Mouse (Mus musculus) myocyte (in vitro differentiated cells): Measurements from ENCODE around the gene Platr17.

ENCODE experiments used
- CEBPB ChIP-seq: IDR thresholded peaks from 2 replicates; pipeline ENCODE4 v1.6.1; 2011; ENCODE audit warnings: mild to moderate bottlenecking, moderate library complexity; ENCODE audit not compliant: poor library complexity, insufficient read depth, severe bottlenecking
- E2F4 ChIP-seq: IDR thresholded peaks from one replicate; pipeline ENCODE4 v1.6.1; 2011; ENCODE audit warnings: mild to moderate bottlenecking, control low read depth, moderate library complexity; ENCODE audit not compliant: insufficient read depth
- MAX ChIP-seq: IDR thresholded peaks from one replicate; pipeline ENCODE4 v1.6.1; 2011; ENCODE audit warnings: low read depth, mild to moderate bottlenecking, control low read depth
- MYOD1 ChIP-seq, 3 experiments: IDR thresholded peaks; one replicate each; pipeline ENCODE4 v1.6.1; 2011; ENCODE audit warnings: control low read depth in 2 of 3, low read depth in 2 of 3, mild to moderate bottlenecking in 2 of 3, moderate library complexity in 1 of 3; ENCODE audit not compliant: insufficient read length in 2 of 3, control insufficient read depth in 1 of 3
- MYOG ChIP-seq, 3 experiments: IDR thresholded peaks; one replicate each; pipeline ENCODE4 v1.6.1; 2011; ENCODE audit warnings: control low read depth in 2 of 3, low read depth in 2 of 3, mild to moderate bottlenecking in 2 of 3; ENCODE audit not compliant: insufficient read length in 2 of 3, control insufficient read depth in 1 of 3, insufficient read depth in 1 of 3
- POLR2A ChIP-seq: IDR thresholded peaks from one replicate; pipeline ENCODE4 v1.6.1; 2011; ENCODE audit warnings: low read depth, mild to moderate bottlenecking, control low read depth, moderate library complexity; ENCODE audit not compliant: insufficient read length
- REST ChIP-seq: IDR thresholded peaks from one replicate; pipeline ENCODE4 v1.6.1; 2011; ENCODE audit warnings: mild to moderate bottlenecking, control low read depth, moderate library complexity; ENCODE audit not compliant: insufficient read depth, insufficient read length
- TCF12 ChIP-seq: IDR thresholded peaks from one replicate; pipeline ENCODE4 v1.6.1; 2011; ENCODE audit warnings: mild to moderate bottlenecking, control low read depth; ENCODE audit not compliant: poor library complexity, insufficient read depth, severe bottlenecking
- TCF3 ChIP-seq: IDR thresholded peaks from one replicate; pipeline ENCODE4 v1.6.1; 2011; ENCODE audit warnings: low read depth, control low read depth; ENCODE audit not compliant: insufficient read length
- USF1 ChIP-seq: IDR thresholded peaks from one replicate; pipeline ENCODE4 v1.6.1; 2011; ENCODE audit warnings: low read depth, mild to moderate bottlenecking, control low read depth, moderate library complexity

DNA sequence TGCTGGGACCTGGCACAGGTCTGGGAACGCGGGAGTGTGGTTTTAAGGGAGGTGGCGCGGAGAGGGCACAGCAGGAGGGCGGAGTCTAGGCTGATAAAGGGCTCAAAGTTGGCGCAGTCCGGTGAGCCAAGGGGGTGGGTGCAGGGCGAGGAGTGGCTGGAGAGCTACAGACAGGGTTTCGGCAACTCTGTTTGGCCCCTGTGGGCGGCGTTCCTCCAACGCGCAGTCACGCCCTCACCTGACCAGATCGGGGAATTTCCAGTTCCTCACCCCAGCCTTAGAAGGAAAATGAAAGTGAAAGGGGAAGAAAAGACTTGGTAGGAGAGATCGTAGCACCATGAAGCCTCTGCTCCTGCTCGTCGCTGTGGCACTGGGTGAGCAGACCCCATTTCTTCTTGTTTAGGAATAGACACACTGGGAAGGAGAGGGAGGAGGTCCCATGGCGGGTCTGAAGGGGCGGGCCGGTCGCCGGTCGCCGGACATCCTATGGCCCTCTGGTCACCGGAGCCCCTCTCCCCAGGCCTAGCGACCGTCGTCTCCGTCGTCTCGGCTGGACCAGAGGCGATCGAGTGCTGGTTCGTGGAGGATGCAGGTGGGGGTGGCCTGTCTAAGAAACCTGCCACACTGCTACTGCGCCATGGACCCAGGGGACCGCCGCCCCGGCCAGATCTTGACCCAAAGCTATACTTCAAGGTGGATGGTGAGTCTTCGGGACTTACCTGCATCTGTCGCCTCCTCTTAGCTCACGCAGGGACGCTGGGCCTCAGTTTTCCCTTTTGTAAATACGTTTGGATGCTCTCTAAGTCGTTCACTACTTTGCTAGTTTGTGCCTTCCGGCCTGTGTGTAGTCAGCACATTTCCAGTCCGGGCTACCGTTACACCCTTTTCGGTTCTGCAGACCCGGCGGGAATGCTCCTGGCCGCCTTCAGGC, 14.7 kb downstream of the Platr17 start:
- no peak for TF ChIP-seq POLR2A
- no peak for TF ChIP-seq MYOG (IDR thresholded peaks at IDR 0.05; ENCODE audit: control insufficient read depth in 1 of 3, insufficient read depth in 1 of 3, insufficient read length in 2 of 3, low read depth in 2 of 3)
- TF ChIP-seq MAX: no peak
- TF ChIP-seq REST: no peak
- no peak for TF ChIP-seq MYOD1 (IDR thresholded peaks at IDR 0.05; ENCODE audit: control insufficient read depth in 1 of 3, insufficient read length in 2 of 3, low read depth in 2 of 3)
- no peak for TF ChIP-seq TCF3
- TF ChIP-seq USF1: no peak
- TF ChIP-seq CEBPB: no peak
- no peak for TF ChIP-seq TCF12
- no peak for TF ChIP-seq E2F4
